Mouse (Mus musculus): Measurements from ENCODE around the gene 4933415A04Rik. TPM values are rescaled to one million over a fixed set of nuclear protein-coding genes. Genes with fewer than 3 reads are reported as not detected.

Gene 4933415A04Rik
- polyA plus RNA-seq, 1 experiment from 2014 or later: 4.2 TPM

DNA sequence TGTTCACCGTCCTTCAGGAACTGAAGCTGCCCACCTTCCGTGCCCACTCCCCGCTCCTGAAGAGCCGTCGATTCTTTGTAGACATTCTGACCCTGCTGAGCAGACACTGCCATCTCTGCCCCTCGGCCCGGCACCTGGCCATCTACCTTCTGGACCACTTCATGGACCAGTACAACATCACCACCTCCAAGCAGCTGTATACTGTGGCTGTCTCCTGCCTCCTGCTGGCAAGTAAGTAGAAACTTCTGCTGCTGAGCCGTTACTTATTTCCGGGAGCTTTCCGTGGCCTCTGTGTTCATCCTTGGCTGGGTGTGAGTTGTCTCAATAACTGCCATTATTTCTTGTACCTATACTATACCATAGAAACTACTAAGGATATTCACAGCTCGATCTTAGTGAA lies 30.3 kb upstream of the 4933415A04Rik start:
- ATAC-seq (replicated peaks): no peak
- no peak overlapping the region for H3K4me3 ChIP-seq
- no peak overlapping the region for H3K27ac ChIP-seq
- H3K9ac ChIP-seq: no peak overlapping the region
- H3K9me3 ChIP-seq: no peaks in the 10 kb centered on the region
- no peaks in the 10 kb centered on the region; the same call in 1 of the 2 replicates for H3K36me3 ChIP-seq (replicated peaks)
- no peak overlapping the region for H3K4me2 ChIP-seq
- H3K4me1 ChIP-seq: peaks cover 6% of the 10 kb centered on the region
- no peaks in the 10 kb centered on the region for H3K27me3 ChIP-seq (replicated peaks)
- 93% methylated on average over 11 of the region's 11 CpGs for WGBS

DNA sequence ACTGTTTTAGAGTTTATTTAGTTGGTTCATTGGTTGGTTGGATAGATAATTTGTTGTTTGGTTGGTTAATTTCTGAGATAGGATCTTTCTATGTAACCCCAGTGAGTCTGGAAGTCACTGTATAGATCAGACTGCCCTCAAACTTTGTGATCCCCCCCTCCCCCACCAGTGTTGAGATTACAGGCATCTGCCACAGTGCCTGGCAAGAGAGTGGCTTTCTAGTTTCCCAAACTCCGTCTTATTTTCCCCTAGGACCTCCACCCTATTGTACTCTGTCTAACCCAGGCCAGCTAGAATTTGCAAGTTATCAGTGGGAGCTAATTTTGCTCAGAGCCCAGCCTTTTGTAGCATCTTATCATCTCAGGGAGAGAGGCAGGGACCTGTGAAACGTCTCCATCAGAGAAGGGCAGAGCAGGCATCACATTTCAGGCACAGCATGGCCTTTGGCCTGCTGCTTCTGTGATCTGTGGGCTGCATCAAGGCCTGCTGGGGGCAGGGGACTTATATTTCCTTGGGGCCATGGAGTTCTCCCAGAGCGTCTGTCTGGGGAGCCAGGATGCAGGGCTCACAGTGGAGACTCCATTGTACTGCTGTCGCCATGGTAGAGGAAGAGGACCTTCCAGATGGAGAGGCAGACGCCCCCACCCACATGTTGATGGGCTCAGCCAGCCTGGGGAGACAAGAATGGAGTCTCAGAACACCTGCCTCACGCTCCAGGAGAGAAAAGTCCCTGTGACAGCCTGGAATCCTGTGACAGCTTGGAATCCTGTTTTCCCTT lies 27.1 kb upstream of the 4933415A04Rik start:
- H3K4me2 ChIP-seq: no peak overlapping the region
- H3K4me1 ChIP-seq: peaks cover 4% of the 10 kb centered on the region
- H3K9ac ChIP-seq: no peak overlapping the region
- H3K27ac ChIP-seq: no peak overlapping the region
- H3K27me3 ChIP-seq (replicated peaks): no peaks in the 10 kb centered on the region
- H3K9me3 ChIP-seq: no peaks in the 10 kb centered on the region
- H3K4me3 ChIP-seq: no peak overlapping the region
- ATAC-seq (replicated peaks): no peak
- 4% methylated on average over 5 of the region's 6 CpGs for WGBS
- H3K36me3 ChIP-seq (replicated peaks): no peaks in the 10 kb centered on the region; the same call in 1 of the 2 replicates

DNA sequence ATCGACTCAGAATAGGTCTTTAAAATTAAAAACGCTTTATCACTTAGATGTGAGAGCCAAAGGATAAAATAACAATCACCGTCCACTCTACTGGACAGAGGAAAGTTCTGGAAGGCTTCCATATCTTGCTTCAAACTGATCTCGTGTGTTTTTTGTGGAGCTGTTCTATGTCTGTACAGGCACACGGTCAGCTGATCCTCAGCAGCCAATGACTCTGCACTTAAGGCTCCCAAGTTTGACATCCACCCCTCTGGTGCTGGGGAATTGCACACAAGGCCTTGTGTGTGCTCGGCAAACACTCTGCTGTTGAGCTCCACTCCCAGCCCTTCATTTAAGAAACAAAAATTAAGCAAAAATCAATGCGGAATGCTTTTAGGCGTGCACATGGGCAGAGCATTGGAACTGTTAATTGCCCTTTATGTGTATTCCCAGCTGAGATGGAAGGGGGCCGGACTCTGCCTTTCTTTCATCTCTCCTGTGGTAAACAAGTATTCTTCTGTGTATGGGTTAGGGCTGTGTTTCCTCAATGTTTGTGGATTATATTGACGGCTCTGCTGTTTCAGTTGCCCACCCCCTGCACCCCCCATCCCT lies 23.1 kb upstream of the 4933415A04Rik start:
- Histone ChIP-seq H3K36me3 (replicated peaks) (no peaks in the 10 kb centered on the region), H3K9me3 (no peaks in the 10 kb centered on the region), H3K4me3 (no peak overlapping the region), H3K27me3 (replicated peaks) (no peaks in the 10 kb centered on the region), H3K27ac (no peak overlapping the region), H3K4me1 (peaks cover 27% of the 10 kb centered on the region), H3K4me2 (no peak overlapping the region), H3K9ac (no peak overlapping the region)
- 59% methylated on average over 10 of the region's 10 CpGs for WGBS
- 0 out of 2 replicates have a peak, but pooled peaks have one; percentile 17 for ATAC-seq (replicated peaks)

DNA sequence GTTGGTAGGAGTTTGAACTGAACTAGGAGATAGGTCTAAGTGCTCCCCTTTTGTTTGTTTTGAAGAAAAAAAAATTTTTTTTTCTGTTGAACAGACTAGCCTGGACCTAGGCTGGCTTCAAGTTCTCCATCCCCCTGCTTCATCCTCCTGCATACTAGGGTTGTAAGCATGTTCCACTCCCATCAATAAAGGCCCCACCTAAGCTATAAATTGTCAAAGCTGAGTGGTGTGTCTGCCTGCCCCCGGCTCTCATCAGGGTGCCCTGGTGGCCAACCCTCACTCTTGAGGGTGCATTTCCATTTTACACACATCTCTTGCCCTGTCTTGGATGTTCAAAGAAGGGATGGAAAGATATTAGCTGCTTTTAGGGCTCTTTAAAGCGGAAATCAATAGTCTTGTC lies 21.4 kb upstream of the 4933415A04Rik start:
- 20% methylated on average over 2 of the region's 2 CpGs for WGBS
- 0 out of 2 replicates have a peak overlapping the region, but pooled peaks have one; percentile 55 for H3K27ac ChIP-seq
- peak; percentile 27; the same call in 1 of the 2 replicates for ATAC-seq (replicated peaks)
- H3K4me2 ChIP-seq: no peak overlapping the region
- no peak overlapping the region for H3K4me3 ChIP-seq
- no peaks in the 10 kb centered on the region for H3K27me3 ChIP-seq (replicated peaks)
- no peaks in the 10 kb centered on the region for H3K36me3 ChIP-seq (replicated peaks)
- peaks cover 23% of the 10 kb centered on the region for H3K4me1 ChIP-seq
- no peaks in the 10 kb centered on the region for H3K9me3 ChIP-seq
- no peak overlapping the region for H3K9ac ChIP-seq

DNA sequence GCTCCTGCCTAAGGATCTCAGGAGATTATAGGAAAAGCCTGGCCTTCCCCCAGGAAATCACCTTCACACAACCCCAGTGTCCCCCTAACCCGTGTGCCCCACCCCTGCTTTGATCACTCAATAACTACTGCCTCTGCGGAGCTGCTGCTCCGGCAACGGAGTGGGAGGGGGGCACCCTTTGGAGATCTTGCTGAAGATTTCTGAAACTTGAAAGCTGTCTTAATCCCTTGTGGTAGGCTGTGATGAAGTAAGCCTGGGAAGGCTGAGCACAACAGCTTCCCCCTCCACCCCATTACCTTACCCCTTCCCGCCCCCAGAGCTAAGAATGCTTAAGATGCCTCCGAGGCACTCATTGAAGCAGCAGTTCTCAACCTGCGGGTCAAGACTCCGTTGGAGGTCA lies 21.0 kb upstream of the 4933415A04Rik start:
- 4% methylated on average over 8 of the region's 8 CpGs for WGBS
- H3K4me1 ChIP-seq: peaks cover 23% of the 10 kb centered on the region
- no peak overlapping the region for H3K4me3 ChIP-seq
- ATAC-seq (replicated peaks): peak; percentile 46
- H3K27me3 ChIP-seq (replicated peaks): no peaks in the 10 kb centered on the region
- H3K27ac ChIP-seq: peak overlapping the region; percentile 58
- H3K4me2 ChIP-seq: peak overlapping the region; percentile 12; the same call in 1 of the 2 replicates
- H3K9me3 ChIP-seq: no peaks in the 10 kb centered on the region
- no peaks in the 10 kb centered on the region for H3K36me3 ChIP-seq (replicated peaks)
- H3K9ac ChIP-seq: no peak overlapping the region

DNA sequence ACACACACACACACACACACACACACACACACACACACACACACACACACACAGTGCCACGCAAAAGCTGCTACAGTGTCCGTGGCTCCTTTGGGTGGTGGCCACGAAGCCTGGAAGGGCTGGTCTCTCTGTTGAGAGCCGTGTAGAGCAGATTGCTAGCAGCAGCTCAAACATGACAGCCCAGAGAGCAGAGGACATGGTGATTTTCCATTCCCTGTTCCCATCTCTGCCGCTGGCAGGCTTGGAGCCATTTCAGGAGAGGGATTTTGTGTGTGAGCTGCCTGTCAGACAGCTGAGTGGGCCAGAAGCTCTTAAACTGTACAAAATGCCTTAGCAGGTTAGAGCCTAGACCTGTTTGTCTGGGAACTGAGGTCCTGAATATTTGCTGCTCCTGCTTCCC lies 20.1 kb upstream of the 4933415A04Rik start:
- Histone ChIP-seq H3K9ac (no peak overlapping the region), H3K4me1 (peaks cover 23% of the 10 kb centered on the region), H3K27ac (peak overlapping the region; percentile 58), H3K4me2 (no peak overlapping the region), H3K9me3 (no peaks in the 10 kb centered on the region), H3K27me3 (replicated peaks) (no peaks in the 10 kb centered on the region), H3K36me3 (replicated peaks) (no peaks in the 10 kb centered on the region), H3K4me3 (no peak overlapping the region)
- WGBS: 50% methylated on average over 5 of the region's 5 CpGs
- no peak for ATAC-seq (replicated peaks)

DNA sequence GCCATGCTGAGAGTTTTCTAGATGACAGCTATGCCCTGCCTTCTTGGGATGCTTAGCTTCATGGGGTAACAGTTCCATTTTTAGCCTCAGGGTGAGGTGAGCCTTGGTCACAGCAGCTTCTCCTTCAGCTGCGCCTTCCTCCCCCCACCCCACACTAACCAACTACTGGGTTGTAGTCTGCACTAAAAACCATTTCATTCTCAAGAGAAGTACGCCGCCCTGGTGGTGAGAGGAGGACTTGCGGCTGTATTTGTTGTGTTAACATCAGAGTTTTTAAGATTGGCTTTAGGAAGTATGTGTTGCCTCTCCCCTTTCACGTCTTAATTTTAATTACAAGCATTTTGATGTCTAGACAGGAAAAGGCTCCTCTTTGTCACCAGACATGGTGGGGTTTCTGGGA lies 18.6 kb upstream of the 4933415A04Rik start:
- H3K9ac ChIP-seq: no peak overlapping the region
- no peaks in the 10 kb centered on the region for H3K36me3 ChIP-seq (replicated peaks)
- no peak overlapping the region for H3K4me2 ChIP-seq
- H3K9me3 ChIP-seq: no peaks in the 10 kb centered on the region
- H3K4me1 ChIP-seq: peaks cover 23% of the 10 kb centered on the region
- no peak for ATAC-seq (replicated peaks)
- H3K27me3 ChIP-seq (replicated peaks): no peaks in the 10 kb centered on the region
- WGBS: 71% methylated on average over 5 of the region's 5 CpGs
- no peak overlapping the region for H3K4me3 ChIP-seq
- H3K27ac ChIP-seq: no peak overlapping the region

DNA sequence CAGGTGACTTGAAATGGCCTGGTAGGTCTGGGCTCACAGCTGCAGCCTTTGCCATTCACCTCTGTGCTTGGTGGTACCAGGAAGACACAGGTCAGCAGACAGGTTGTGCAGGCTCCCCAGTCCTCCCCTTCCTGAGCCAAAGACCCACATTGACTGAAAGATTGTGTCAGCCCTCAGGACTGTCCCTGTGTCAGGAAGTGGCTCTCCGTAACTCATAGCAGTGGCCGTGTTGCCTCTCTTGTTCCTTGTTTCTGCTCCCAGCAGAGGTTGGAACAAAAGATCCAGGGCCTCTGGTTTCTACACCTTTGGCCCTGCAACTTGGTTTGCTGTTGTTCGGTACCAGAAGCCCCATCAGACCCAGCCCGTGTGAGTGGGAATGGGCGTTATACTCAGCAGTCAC lies 17.7 kb upstream of the 4933415A04Rik start:
- H3K4me3 ChIP-seq: no peak overlapping the region
- H3K9ac ChIP-seq: no peak overlapping the region
- WGBS: 82% methylated on average over 5 of the region's 5 CpGs
- H3K4me1 ChIP-seq: peaks cover 23% of the 10 kb centered on the region
- H3K9me3 ChIP-seq: no peaks in the 10 kb centered on the region
- H3K4me2 ChIP-seq: no peak overlapping the region
- no peak for ATAC-seq (replicated peaks)
- no peaks in the 10 kb centered on the region for H3K36me3 ChIP-seq (replicated peaks)
- H3K27me3 ChIP-seq (replicated peaks): no peaks in the 10 kb centered on the region
- 0 out of 2 replicates have a peak overlapping the region, but pooled peaks have one; percentile 32 for H3K27ac ChIP-seq

DNA sequence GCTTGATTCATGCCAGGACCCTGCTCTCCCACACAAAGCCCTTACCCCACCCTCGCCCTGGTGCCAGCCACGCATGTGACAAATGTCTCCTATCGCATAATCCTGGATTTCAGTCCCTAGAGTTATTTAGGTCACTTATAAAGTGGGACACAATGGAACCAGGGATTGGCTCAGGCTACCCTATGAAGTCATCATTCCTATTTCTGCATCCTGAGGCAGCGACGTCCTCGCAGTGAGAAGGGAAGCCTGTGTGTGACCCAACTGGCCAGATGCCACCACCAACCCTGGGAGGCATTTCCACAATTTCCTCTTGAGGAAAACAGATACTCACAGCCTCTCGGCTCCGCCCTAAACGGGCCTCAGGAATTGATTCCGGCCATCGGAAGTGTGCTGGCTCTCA lies 17.2 kb upstream of the 4933415A04Rik start:
- WGBS: 57% methylated on average over 11 of the region's 11 CpGs
- Histone ChIP-seq H3K36me3 (replicated peaks) (no peaks in the 10 kb centered on the region), H3K4me3 (no peak overlapping the region), H3K9me3 (no peaks in the 10 kb centered on the region), H3K4me2 (no peak overlapping the region), H3K27ac (0 out of 2 replicates have a peak overlapping the region, but pooled peaks have one; percentile 32), H3K27me3 (replicated peaks) (no peaks in the 10 kb centered on the region), H3K4me1 (peaks cover 23% of the 10 kb centered on the region), H3K9ac (no peak overlapping the region)
- ATAC-seq (replicated peaks): no peak

DNA sequence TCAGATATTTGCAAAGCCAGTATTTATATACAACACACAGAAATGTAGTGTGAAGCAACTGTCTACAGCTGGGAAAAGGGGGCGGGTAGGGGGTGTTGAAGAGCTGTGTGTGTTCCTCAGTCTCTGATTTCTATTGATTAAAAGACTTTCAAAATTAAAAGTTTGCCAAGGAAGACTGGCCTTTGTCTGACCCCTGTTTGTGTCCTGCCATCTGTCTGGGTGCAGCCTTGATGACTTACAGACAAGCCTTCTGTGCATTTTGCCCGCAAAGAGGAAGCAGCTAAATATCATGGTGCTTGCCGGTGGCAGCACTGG lies 11.8 kb upstream of the 4933415A04Rik start:
- H3K27me3 ChIP-seq (replicated peaks): no peaks in the 10 kb centered on the region
- ATAC-seq (replicated peaks): no peak
- no peak overlapping the region for H3K9ac ChIP-seq
- no peak overlapping the region for H3K4me3 ChIP-seq
- H3K4me1 ChIP-seq: peaks cover 16% of the 10 kb centered on the region
- peak overlapping the region; percentile 53 for H3K27ac ChIP-seq
- no peaks in the 10 kb centered on the region for H3K9me3 ChIP-seq
- WGBS: 6% methylated on average over 3 of the region's 3 CpGs
- no peaks in the 10 kb centered on the region for H3K36me3 ChIP-seq (replicated peaks)
- peak overlapping the region; percentile 0; the same call in 1 of the 2 replicates for H3K4me2 ChIP-seq

DNA sequence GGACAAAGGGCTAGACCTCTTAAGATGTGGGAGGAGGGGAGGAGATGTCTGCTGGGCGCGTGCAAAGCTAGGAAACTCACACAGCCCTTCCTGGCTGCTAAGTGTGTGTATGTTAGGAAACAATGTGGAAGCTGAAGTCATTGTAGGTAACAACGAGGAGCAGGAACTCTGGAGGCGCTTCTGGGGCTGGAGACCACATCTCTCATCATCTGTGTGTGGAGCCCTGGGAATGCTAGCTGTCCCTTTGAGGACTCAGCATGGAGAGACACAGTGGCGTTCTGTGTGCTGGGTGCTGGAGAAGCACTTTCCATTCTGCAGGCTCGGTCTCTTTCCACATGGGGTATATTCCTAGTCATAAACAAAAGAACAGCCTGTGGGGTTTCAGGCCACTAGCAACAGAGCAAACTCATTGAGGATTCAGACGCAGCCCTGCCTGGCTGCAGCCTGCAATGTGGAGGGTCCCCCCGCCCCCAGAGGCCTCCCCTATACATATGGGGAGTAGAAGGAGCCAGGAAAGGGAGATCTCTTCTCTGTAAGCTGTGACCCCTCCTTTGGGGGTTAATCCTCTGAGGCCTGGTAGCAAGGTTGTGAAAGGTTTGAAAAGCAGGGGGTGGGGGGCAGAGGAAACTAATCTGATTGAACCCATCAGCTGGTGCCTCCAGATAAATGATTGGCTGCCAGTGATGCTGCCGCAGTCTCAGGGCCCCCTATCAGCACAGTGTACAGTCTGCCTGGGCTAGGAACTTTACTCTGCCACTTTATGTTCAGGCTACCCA lies 11.3 kb upstream of the 4933415A04Rik start:
- Histone ChIP-seq H3K4me3 (no peak overlapping the region), H3K4me2 (peak overlapping the region; percentile 0; the same call in 1 of the 2 replicates), H3K9me3 (no peaks in the 10 kb centered on the region), H3K27me3 (replicated peaks) (no peaks in the 10 kb centered on the region), H3K4me1 (peaks cover 16% of the 10 kb centered on the region), H3K36me3 (replicated peaks) (no peaks in the 10 kb centered on the region), H3K27ac (peak overlapping the region; percentile 53), H3K9ac (no peak overlapping the region)
- WGBS: 5% methylated on average over 9 of the region's 9 CpGs
- peak; percentile 86 for ATAC-seq (replicated peaks)

DNA sequence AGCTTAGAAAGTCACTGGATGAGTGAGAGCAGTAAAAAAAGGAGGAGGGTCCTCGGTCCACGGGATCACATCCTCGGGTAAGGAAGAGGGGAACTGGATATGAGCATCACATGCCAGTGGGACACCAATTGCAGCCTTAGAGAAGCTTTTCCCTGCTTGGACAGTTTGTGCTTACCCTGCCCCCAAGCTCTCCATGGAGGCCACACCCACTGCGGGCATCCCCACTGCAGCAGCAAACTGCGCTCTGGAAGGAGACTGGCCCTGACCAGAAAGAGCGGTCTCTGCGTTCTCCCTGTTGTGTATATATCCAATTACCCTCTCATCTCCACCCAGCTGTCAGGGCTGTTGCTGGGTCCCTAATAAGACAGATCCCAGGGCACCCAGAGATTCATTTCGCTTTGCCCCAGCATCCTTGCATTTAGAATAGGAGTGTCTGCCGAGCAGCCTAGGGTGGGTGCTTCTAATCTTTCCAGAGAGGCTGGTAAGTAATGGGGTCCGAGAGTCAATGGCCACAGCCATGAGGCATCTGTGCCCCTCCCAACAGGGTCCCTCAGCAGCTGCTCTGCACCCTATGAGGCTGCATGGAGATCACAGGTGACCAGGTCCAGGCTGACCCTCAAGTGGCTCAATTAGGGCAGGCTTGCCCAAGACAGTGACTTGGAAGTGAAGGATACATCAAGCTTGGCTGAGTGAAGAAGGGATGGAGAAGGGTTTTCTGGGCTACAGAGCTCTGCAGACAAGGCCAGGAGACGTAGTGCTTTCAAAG lies 8.9 kb upstream of the 4933415A04Rik start:
- Histone ChIP-seq H3K4me2 (no peak overlapping the region), H3K27me3 (replicated peaks) (no peaks in the 10 kb centered on the region), H3K9me3 (no peaks in the 10 kb centered on the region), H3K4me1 (peaks cover 16% of the 10 kb centered on the region), H3K4me3 (no peak overlapping the region), H3K36me3 (replicated peaks) (no peaks in the 10 kb centered on the region), H3K9ac (no peak overlapping the region), H3K27ac (no peak overlapping the region)
- ATAC-seq (replicated peaks): no peak
- 36% methylated on average over 11 of the region's 11 CpGs for WGBS
